Mouse (Mus musculus): Measurements from ENCODE around the gene Slc5a8. TPM values are rescaled to one million over a fixed set of nuclear protein-coding genes. Genes with fewer than 3 reads are reported as not detected.

The Slc5a8 gene
- not detected in 2 replicates for total RNA-seq (2012; rRNA removed)
- not detected for polyA plus RNA-seq (2012; ENCODE audit: insufficient read depth in 1 of 2, insufficient read length in 2 of 2, low read depth in 1 of 2, low replicate concordance in 2 of 2, missing spikeins in 1 of 2)

DNA sequence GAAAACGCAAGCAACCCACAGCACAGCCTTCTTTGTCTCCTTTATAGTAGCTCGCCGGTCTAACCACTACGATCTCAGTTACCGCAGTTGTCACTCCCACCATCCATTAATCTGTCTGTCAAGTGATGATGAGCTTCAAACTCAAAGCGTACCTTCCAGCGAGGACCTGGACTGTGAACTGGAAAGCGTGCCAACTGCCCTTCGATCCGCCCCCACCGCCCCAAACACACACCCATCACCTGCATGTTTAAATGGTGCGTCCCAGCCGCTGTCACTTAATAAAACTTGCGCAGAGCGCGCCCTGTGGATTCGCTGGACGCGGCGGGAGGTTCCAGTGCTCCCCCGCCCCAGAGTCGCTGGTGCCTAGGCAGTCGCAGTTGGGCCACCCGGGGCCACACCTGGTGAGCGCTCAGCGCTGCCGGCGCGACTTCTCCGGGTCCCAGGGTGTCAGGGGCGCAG, at the start of gene Slc5a8:
Gene Slc5a8 (plus strand): TSS at position 361 of the 459 bp plus-strand sequence.
- no peak within 1 kb of the TSS for H3K4me3 ChIP-seq (ENCODE audit: control insufficient read depth in 1 of 2, insufficient read depth in 1 of 2, low read depth in 2 of 2, low read length in 2 of 2)
- H3K79me2 ChIP-seq (ENCODE audit: control insufficient read depth, insufficient read depth, low read length, poor library complexity) = no peaks in the 10 kb centered on the region
- no peak within 1 kb of the TSS for H3K9ac ChIP-seq (ENCODE audit: control insufficient read depth, low read depth, low read length, poor library complexity, severe bottlenecking)
- H3K36me3 ChIP-seq (ENCODE audit: control insufficient read depth in 1 of 2, insufficient read depth in 2 of 2, low read length in 2 of 2) = no peaks in the 10 kb centered on the region
- no peaks in the 10 kb centered on the region for H3K27me3 ChIP-seq (ENCODE audit: control insufficient read depth in 1 of 2, insufficient read depth in 2 of 2, low read length in 2 of 2)
- no peaks in the 10 kb centered on the region for H3K9me3 ChIP-seq (replicated peaks; ENCODE audit: insufficient read depth, low read length)
- TF ChIP-seq CTCF (IDR thresholded peaks at IDR 0.05 in 2 of 3, conservative IDR thresholded peaks at IDR 0.05 in 1 of 3; ENCODE audit: control insufficient read depth in 1 of 3, insufficient read depth in 1 of 3, low read depth in 2 of 3, low read length in 3 of 3, poor library complexity in 1 of 3, severe bottlenecking in 1 of 3) (no peak), MAX (IDR thresholded peaks at IDR 0.05; ENCODE audit: low read length) (no peak), KAT2A (conservative IDR thresholded peaks at IDR 0.05; ENCODE audit: low read depth, low read length) (no peak), MXI1 (IDR thresholded peaks at IDR 0.05; ENCODE audit: low read depth, low read length) (no peak), BHLHE40 (IDR thresholded peaks at IDR 0.05; ENCODE audit: borderline replicate concordance, low read depth, low read length) (no peak), CHD1 (IDR thresholded peaks at IDR 0.05; ENCODE audit: low read depth, low read length) (no peak), USF1 (IDR thresholded peaks at IDR 0.05; ENCODE audit: low read depth, low read length) (no peak), ZMIZ1 (IDR thresholded peaks at IDR 0.05; ENCODE audit: low read depth, low read length) (no peak), NELFE (IDR thresholded peaks at IDR 0.05; ENCODE audit: low read depth, low read length) (no peak), USF2 (IDR thresholded peaks at IDR 0.05; ENCODE audit: borderline replicate concordance in 1 of 2, insufficient read depth in 1 of 2, low read depth in 1 of 2, low read length in 2 of 2) (no peak), ZKSCAN1 (IDR thresholded peaks at IDR 0.05; ENCODE audit: low read depth, low read length) (no peak), TAL1 (IDR thresholded peaks at IDR 0.05; ENCODE audit: low read length) (no peak), EP300 (IDR thresholded peaks at IDR 0.05; ENCODE audit: low read depth in 1 of 2, low read length in 2 of 2) (no peak), E2F4 (IDR thresholded peaks at IDR 0.05; ENCODE audit: borderline replicate concordance, low read depth, low read length) (no peak), TCF12 (IDR thresholded peaks at IDR 0.05; ENCODE audit: low read depth, low read length) (no peak)
- no peak within 1 kb of the TSS for H3K27ac ChIP-seq (ENCODE audit: control insufficient read depth, low read depth, low read length)
- DNase-seq (ENCODE audit: low read depth, low spot score) = no peak
- no peaks in the 10 kb centered on the region for H3K4me1 ChIP-seq (ENCODE audit: control insufficient read depth in 1 of 2, insufficient read depth in 2 of 2, low read length in 2 of 2)

DNA sequence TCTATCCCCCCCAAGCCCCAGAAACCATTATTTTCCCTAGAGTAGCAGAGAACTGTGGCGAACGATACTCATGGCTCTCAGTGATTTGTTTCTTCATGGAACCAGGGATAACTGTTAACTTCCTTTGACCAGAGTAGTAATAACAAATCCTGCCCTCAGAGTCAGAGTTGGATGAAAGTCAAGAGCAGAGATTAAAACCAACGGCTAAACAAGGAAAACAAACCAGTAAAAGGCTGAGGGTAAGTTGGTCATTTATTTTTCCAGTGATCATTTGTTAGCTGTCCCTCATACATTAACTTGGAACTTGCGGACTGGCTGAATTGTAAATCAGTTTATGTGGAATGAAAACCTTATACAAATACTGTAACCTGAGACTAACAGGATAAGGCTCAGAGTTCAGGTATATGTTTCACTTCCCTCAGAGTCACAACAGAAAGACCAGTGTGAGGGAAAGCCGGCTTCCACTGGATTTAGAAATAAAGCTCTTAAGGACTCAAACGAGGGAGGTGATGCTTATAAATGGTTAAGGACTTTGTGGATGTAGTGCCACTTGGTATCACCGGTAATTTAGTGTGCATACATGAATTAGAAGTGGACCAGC, 36.8 kb upstream of the Slc5a8 start:
- Histone ChIP-seq H3K27ac (ENCODE audit: control insufficient read depth, low read depth, low read length) (no peak overlapping the region), H3K36me3 (ENCODE audit: control insufficient read depth in 1 of 2, insufficient read depth in 2 of 2, low read length in 2 of 2) (no peaks in the 10 kb centered on the region), H3K9me3 (replicated peaks; ENCODE audit: insufficient read depth, low read length) (no peaks in the 10 kb centered on the region), H3K4me3 (ENCODE audit: control insufficient read depth in 1 of 2, insufficient read depth in 1 of 2, low read depth in 2 of 2, low read length in 2 of 2) (no peak overlapping the region), H3K79me2 (ENCODE audit: control insufficient read depth, insufficient read depth, low read length, poor library complexity) (no peaks in the 10 kb centered on the region), H3K27me3 (ENCODE audit: control insufficient read depth in 1 of 2, insufficient read depth in 2 of 2, low read length in 2 of 2) (peaks cover 0 to 2% of the 10 kb centered on the region in 2 experiments; a peak in 1 of 4 replicates), H3K9ac (ENCODE audit: control insufficient read depth, low read depth, low read length, poor library complexity, severe bottlenecking) (no peak overlapping the region), H3K4me1 (ENCODE audit: control insufficient read depth in 1 of 2, insufficient read depth in 2 of 2, low read length in 2 of 2) (no peaks in the 10 kb centered on the region)
- no peak for DNase-seq (ENCODE audit: low read depth, low spot score)
- TF ChIP-seq POLR2A (IDR thresholded peaks at IDR 0.05; ENCODE audit: control insufficient read depth in 1 of 2, insufficient read depth in 1 of 2, low read depth in 1 of 2, low read length in 2 of 2, poor library complexity in 1 of 2) (no peak), NELFE (IDR thresholded peaks at IDR 0.05; ENCODE audit: low read depth, low read length) (no peak), ELF1 (IDR thresholded peaks at IDR 0.05; ENCODE audit: low read depth, low read length) (no peak), ETS1 (IDR thresholded peaks at IDR 0.05; ENCODE audit: low read depth, low read length) (no peak), ZMIZ1 (IDR thresholded peaks at IDR 0.05; ENCODE audit: low read depth, low read length) (no peak), POLR2AphosphoS2 (IDR thresholded peaks at IDR 0.05; ENCODE audit: low read length) (no peak), UBTF (IDR thresholded peaks at IDR 0.05; ENCODE audit: borderline replicate concordance, insufficient read depth, low read depth, low read length) (no peak), TCF12 (IDR thresholded peaks at IDR 0.05; ENCODE audit: low read depth, low read length) (no peak), MXI1 (IDR thresholded peaks at IDR 0.05; ENCODE audit: low read depth, low read length) (no peak), RCOR1 (IDR thresholded peaks at IDR 0.05; ENCODE audit: low read depth, low read length) (no peak), RAD21 (IDR thresholded peaks at IDR 0.05; ENCODE audit: low read depth, low read length) (no peak), MEF2A (IDR thresholded peaks at IDR 0.05; ENCODE audit: extremely low read depth, insufficient replicate concordance, low read depth, low read length, poor library complexity, severe bottlenecking) (no peak), CHD2 (IDR thresholded peaks at IDR 0.05; ENCODE audit: low read length) (no peak), GATA1 (IDR thresholded peaks at IDR 0.05; ENCODE audit: low read depth, low read length) (no peak), E2F4 (IDR thresholded peaks at IDR 0.05; ENCODE audit: borderline replicate concordance, low read depth, low read length) (no peak)

Measured in MEL (cell line).